Mouse (Mus musculus): ENCODE results near the gene Rimbp2.

GRCm38 (mm10) chr5:128917116-128917959 is 35.9 kb downstream of the Rimbp2 start:
- TF ChIP-seq CTCF (IDR thresholded peaks at IDR 0.05; ENCODE audit: low read depth, low read length) (no peak), POLR2A (IDR thresholded peaks at IDR 0.05; ENCODE audit: extremely low read depth, insufficient read depth, low read length) (no peak)

Data from liver, adult 2 months (tissue).